Mouse (Mus musculus) gastrocnemius, postnatal 25 days (tissue): Measurements from ENCODE around the gene Lhx3. TPM values are rescaled to one million over a fixed set of nuclear protein-coding genes. Genes with fewer than 3 reads are reported as not detected.

Experiments
- DNase-seq: peaks from one replicate; pipeline ENCODE4 v3.0.0; 2022
- total RNA-seq, 2 experiments: library from RNA; stranded (reverse); gene quantifications; 1 replicate in 1 of 2; 2 replicates in 1 of 2; pipeline ENCODE4 v1.2.3; 2021

The Lhx3 gene
- total RNA-seq, 2 experiments from 2014 or later: not detected

DNA sequence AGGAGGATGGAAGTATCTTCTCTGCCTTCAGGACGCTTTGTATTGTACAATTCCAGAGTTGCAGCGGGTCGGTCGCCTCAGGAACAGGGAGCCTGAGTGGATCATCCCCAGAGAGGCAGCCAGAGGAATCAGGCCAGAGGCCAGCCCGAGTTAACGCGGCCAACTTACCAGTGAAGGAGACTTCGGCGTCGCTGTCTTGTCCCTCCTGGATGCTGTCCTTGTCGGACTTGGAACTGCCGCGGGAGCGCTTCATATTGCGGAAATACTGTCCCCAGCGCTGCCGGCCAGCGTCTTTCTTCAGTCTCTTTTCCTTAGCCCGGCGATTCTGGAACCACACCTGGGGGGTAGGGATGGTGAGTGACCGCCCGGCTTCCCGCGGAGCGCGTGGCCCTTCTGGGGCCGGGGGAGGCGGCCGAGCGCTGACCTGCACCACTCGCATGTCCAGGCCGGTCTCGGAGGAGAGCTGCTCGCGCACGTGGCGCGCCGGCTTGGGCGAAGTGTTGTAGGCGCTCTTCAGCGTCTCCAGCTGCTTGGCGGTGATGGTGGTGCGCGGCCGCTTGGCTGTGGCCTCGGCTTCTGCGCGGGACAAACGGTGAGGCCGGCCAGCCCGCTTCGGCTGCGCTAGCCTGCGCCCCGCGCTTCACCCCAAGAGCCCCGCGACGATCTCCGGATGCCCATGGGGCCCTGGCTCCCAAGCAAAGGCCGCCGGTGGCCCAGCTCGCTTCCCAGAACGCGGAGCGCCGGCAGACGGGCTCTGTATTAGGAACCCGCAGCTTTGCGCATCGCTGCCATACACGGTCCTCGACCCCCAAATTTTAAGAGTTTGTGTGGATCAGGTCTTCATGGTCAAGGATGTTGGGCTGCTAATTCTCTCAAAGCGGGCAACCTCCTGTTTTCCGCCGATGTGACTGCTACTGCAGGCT is 5.9 kb downstream of the Lhx3 start:
- DNase-seq: no peak

DNA sequence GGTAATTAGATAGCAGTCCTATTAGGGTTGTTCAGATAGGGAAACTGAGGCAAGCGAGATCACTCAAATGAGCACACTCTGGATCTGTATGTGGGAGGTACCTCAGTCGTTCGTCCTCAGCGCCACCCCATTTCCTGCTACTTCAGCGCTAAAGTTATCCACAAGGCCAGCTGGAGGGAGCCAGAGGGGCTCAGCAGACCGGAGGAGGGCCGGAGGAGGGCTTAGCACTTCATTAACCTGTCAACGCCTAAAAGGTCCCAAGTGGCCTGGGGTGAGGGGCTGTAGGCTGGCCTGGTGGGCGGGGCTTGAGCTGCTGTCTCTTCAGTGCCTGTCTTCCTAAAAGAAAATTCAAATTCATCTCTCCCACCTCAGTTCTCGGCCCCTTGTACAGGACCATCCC is 9.6 kb downstream of the Lhx3 start:
- no peak for DNase-seq

GRCm38 (mm10) chr2:26194552-26195339 is 13.3 kb downstream of the Lhx3 start:
- no peak for DNase-seq

DNA sequence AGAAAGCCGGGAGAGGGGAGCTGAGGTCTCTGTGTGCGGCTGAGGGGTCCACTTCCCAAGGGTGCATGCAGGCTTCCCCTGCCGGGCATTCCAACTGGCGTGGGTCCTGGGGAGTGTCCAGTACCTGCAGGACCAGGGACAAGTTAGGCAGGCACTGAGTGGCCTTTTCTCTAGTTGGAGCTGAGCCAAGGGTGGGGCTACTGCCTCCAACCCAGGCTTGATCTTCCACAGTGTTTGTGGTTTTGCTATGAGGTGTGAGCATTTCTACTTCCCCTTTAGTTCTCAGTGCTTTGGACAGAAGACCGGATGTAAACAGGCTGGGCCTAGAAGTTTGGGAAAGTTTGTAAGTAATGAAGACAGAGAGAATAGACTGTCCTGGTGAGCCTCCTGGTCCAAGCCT is 19.6 kb downstream of the Lhx3 start:
- DNase-seq: no peak

DNA sequence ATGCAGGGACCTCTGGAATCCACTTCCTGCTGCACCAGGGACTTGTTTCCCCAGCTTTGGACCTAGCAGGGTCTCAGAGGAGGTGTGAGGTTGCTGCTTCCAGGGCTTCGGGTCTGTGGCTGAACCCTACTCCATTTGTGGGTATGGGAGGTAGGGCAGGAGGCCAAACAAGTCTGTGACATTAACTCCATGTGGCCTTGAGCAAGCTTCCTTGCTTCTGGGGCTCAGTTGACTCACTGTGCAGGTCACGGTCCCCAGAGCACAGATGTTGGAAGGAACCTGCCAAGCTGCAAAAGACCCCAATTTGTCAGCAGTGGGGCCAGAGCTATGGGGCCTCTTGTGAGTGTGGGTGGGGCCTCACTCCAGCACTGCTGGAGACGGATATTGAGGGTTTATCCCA is 23.7 kb downstream of the Lhx3 start:
- no peak for DNase-seq

DNA sequence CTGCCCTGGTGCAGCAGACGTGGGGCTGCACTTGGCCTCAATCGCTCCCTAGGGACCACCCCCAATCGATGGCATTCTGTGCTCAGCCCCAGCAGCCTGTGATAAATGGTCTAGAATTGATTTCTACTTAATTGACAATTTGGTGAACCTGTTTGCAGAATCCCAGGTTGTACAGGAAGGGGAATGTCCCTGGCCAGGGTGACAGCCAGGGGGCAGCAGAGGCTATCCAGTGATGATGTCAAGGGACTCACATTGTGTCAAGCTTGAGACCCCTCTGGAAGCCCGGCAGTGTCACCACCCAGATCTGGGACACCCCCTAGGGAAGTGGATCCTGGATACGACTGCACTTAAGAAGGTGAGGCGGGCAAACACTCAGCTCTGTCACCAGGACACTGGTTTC is 25.4 kb downstream of the Lhx3 start:
- no peak for DNase-seq

DNA sequence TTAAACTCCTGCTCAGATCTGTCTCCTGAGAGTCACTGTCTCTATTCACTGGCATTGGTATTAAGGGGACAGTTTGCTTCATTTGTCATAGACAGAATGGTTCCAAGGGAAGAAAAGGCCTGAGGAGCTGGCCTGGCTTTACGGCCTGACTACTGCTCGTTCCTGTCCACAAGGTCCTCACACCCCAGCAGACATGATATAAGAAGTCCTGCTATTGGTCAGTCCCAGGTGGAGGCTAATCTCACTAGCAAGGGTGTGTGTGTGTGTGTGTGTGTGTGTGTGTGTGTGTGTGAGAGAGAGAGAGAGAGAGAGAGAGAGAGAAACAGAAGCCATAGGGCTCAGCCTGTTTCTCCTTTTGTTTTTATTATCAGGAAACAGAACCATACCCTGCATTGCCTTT is 30.9 kb downstream of the Lhx3 start:
- no peak for DNase-seq

DNA sequence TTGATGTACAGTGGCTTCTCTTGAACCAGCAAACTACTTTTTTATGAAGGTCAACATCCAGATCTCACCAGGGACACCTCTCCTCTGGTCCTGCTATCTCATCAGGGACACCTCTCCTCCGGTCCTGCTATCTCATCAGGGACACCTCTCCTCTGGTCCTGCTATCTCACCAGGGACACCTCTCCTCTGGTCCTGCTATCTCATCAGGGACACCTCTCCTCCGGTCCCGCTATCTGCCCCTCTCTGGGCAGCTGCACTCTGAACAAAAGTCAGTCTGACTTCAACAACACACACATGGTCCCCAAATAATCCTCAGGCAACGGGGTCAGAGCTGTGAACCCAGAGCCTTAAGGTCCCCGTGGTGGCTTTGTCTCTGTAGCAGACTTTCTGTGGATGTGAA is 31.4 kb downstream of the Lhx3 start:
- no peak for DNase-seq

DNA sequence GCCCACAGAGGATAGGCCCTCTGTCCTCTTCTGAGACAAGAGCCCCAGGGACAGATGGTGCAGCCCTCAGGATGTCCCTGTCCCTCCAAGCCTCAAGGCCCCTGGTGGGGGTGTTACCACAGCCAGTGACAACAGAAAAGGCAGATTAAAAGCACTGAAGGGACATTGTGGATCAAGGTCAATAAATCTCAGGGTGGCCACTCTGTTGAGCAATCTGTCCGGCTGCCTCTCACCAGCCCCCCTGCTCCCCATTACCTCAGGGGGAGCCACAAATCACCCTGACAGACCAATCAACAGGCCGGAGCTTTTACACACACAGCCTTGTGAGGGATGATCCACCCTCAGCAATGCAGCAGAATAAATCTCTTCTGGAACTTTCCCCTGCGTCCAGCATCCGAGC is 32.9 kb downstream of the Lhx3 start:
- DNase-seq: no peak

GRCm38 (mm10) chr2:26172166-26172565 is 35.9 kb downstream of the Lhx3 start:
- no peak for DNase-seq

DNA sequence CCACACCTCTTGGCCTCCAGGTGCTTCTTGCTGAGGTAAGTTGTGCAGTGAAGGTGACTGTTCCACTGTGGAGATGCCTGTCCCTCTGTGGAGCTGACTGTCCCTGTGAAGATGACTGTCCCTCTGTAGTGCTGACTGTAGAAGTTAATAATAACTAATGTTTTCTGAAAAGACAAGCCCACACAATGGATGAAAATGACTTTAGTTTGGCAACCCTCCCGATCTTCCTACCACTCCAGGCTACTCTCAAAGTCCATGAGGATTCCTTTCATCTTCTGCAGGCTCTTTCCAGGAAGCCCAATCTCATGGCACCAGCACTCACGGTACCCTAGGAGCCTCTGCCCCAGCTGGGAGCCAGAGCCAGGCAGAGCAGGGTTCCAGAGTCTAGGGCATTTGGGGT is 37.7 kb downstream of the Lhx3 start:
- no peak for DNase-seq

GRCm38 (mm10) chr2:26168843-26169579 is 39.1 kb downstream of the Lhx3 start:
- DNase-seq: no peak

GRCm38 (mm10) chr2:26166890-26167289 is 41.2 kb downstream of the Lhx3 start:
- no peak for DNase-seq

DNA sequence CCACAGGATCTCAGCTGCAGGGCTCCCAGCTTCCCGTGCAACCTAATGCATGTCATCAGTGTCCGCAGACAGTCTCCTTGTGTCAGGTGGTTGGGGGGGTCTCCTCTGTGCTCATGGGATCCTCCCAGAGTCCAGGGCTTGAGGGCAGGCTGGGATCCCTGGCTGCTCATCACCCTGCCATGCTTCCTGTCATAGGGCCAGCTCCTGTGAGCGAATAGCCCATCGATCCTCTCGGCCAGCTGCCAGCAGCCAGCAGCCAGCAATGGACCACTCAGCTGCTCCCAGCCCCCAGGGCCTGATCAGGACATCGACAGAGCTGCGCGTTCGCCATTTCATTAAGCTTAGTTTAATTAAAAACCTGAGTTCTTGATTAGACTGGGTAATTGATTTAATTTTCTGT is 50.0 kb downstream of the Lhx3 start:
- DNase-seq: no peak

GRCm38 (mm10) chr2:26156191-26156977 is 51.7 kb downstream of the Lhx3 start:
- no peak for DNase-seq

- no peak for DNase-seq
These were observed 52.4 kb downstream of the Lhx3 start for GRCm38 (mm10) chr2:26155737-26156136.

DNA sequence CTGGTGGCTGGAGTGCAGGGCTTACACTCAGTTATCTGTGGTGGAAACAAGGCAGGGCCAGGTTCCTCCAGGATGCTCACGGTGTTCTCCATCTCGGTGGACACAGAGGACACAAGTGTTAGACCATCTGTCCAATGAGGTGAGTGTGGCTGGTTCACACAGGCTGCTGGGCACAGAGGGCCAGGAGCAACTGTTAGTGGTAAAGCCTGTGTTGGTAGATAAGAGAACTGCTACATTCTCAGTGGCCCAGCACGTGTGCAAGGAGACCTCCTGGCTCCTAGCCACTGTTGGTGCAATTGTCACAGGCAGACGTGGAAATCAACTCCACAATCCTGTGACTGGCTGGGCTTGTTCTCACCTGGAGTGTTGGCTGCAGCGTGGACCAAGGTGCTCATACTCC is 53.5 kb downstream of the Lhx3 start:
- no peak for DNase-seq

DNA sequence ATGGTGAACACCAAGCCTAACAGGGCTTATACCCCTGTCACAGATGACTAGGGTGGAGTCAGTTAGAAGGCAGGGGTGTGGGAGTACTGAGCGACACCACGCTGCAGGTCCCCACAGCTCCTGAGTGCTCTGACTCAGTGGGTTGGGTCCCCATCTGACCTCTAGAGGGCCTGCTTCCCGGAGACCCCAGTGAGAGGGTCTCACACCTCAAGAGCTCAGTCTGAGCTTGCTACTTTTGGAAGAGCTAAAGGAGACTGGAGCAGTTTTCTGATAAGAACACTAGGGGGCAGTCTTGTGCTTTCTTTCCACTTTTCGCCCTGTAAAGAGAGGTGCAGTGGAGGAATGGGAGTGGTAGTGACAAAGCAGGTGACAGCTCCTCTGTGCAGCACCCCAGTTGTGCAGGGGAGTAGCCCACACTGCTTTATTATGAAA is 54.2 kb downstream of the Lhx3 start:
- no peak for DNase-seq

GRCm38 (mm10) chr2:26153295-26153694 is 54.8 kb downstream of the Lhx3 start:
- DNase-seq: no peak
